Mouse (Mus musculus) heart, postnatal 4 days (tissue): ENCODE data around the gene L1td1. TPM values are rescaled to one million over a fixed set of nuclear protein-coding genes. Genes with fewer than 3 reads are reported as not detected.
A peak's percentile ranks its signal among the peaks of the same experiment; 100 is the strongest.
"Not testable (repeated sequence)": the region's sequence is repeated elsewhere in the genome, so short reads cannot be mapped to it uniquely, and the experiment has no call there.

Experiments used
- DNase-seq: peaks from one replicate; pipeline ENCODE4 v3.0.0; 2021
- total RNA-seq, 2 experiments: library from RNA; stranded (reverse); gene quantifications; 2 replicates each; pipeline ENCODE4 v1.2.3; 2021

Gene L1td1
- total RNA-seq, result not detected

- DNase-seq, result no peak
Observed at GRCm38 (mm10) chr4:98726590-98727237, at the start of gene L1td1. Gene L1td1 (plus strand): TSS chr4:98726734.

- DNase-seq, result no peak
Observed at GRCm38 (mm10) chr4:98677506-98677905, 49.0 kb upstream of the L1td1 start.

- DNase-seq, result no peak
Observed at GRCm38 (mm10) chr4:98686678-98687267, 39.8 kb upstream of the L1td1 start.

GRCm38 (mm10) chr4:98688116-98688515 is 38.4 kb upstream of the L1td1 start:
- no peak for DNase-seq

- DNase-seq, result no peak
Observed at GRCm38 (mm10) chr4:98688520-98688919, 38.0 kb upstream of the L1td1 start.

- no peak for DNase-seq
Observed at GRCm38 (mm10) chr4:98689988-98690387, 36.5 kb upstream of the L1td1 start.

GRCm38 (mm10) chr4:98693465-98694185 is 32.9 kb upstream of the L1td1 start:
- DNase-seq, result no peak

GRCm38 (mm10) chr4:98697932-98698331 is 28.6 kb upstream of the L1td1 start:
- no peak for DNase-seq

GRCm38 (mm10) chr4:98698921-98699320 is 27.6 kb upstream of the L1td1 start:
- no peak for DNase-seq

GRCm38 (mm10) chr4:98700156-98700555 is 26.4 kb upstream of the L1td1 start:
- no peak for DNase-seq

GRCm38 (mm10) chr4:98702201-98702894 is 24.2 kb upstream of the L1td1 start:
- DNase-seq, result peak; percentile 86

GRCm38 (mm10) chr4:98710891-98711290 is 15.6 kb upstream of the L1td1 start:
- DNase-seq, result no peak

GRCm38 (mm10) chr4:98717735-98718546 is 8.6 kb upstream of the L1td1 start:
- no peak for DNase-seq

- DNase-seq, result no peak
Observed at GRCm38 (mm10) chr4:98718547-98718917, 8.0 kb upstream of the L1td1 start.

GRCm38 (mm10) chr4:98722454-98722853 is 4.1 kb upstream of the L1td1 start:
- peak; percentile 71 for DNase-seq

GRCm38 (mm10) chr4:98724682-98725081 is 1.9 kb upstream of the L1td1 start:
- DNase-seq, result not testable (repeated sequence)

- peak; percentile 20 for DNase-seq
Observed at GRCm38 (mm10) chr4:98725439-98725838, 1.1 kb upstream of the L1td1 start.

GRCm38 (mm10) chr4:98727295-98727958 is 893 bp downstream of the L1td1 start:
- DNase-seq, result no peak

GRCm38 (mm10) chr4:98727959-98728347 is 1.4 kb downstream of the L1td1 start:
- DNase-seq, result no peak

GRCm38 (mm10) chr4:98728716-98729115 is 2.2 kb downstream of the L1td1 start:
- DNase-seq, result no peak

GRCm38 (mm10) chr4:98733660-98734059 is 7.1 kb downstream of the L1td1 start:
- no peak for DNase-seq

- peak; percentile 23 for DNase-seq
Observed at GRCm38 (mm10) chr4:98739753-98740152, 13.2 kb downstream of the L1td1 start.
